Mouse (Mus musculus) brain, adult 2 months (tissue): ENCODE results near the gene Rhod.
A peak's percentile ranks its signal among the peaks of the same experiment; 100 is the strongest.

Experiments
- DNase-seq: peaks from one replicate; pipeline ENCODE4 v3.0.0; 2011; ENCODE audit warnings: low read depth, low spot score

The Rhod gene

GRCm38 (mm10) chr19:4450666-4451065 is 11.4 kb upstream of the Rhod start:
- DNase-seq: no peak

GRCm38 (mm10) chr19:4449230-4449629 is 10.0 kb upstream of the Rhod start:
- no peak for DNase-seq

GRCm38 (mm10) chr19:4447445-4447844 is 8.2 kb upstream of the Rhod start:
- no peak for DNase-seq

GRCm38 (mm10) chr19:4446661-4447420 is 7.6 kb upstream of the Rhod start:
- peak; percentile 50 for DNase-seq

- DNase-seq: peak; percentile 68
Measured at GRCm38 (mm10) chr19:4442408-4442807, 3.2 kb upstream of the Rhod start.

GRCm38 (mm10) chr19:4441621-4442161 is 2.5 kb upstream of the Rhod start:
- DNase-seq: no peak

GRCm38 (mm10) chr19:4441090-4441591 is 1.9 kb upstream of the Rhod start:
- peak; percentile 62 for DNase-seq

GRCm38 (mm10) chr19:4440222-4440621 is 990 bp upstream of the Rhod start:
- DNase-seq: no peak

GRCm38 (mm10) chr19:4438791-4439160 is 456 bp downstream of the Rhod start:
- DNase-seq: no peak

GRCm38 (mm10) chr19:4437886-4438285 is 1.3 kb downstream of the Rhod start:
- DNase-seq: no peak

- DNase-seq: no peak
Measured at GRCm38 (mm10) chr19:4436254-4436653, 3.0 kb downstream of the Rhod start.

- DNase-seq: no peak
Measured at GRCm38 (mm10) chr19:4434999-4435398, 4.2 kb downstream of the Rhod start.

GRCm38 (mm10) chr19:4433756-4434155 is 5.5 kb downstream of the Rhod start:
- no peak for DNase-seq

GRCm38 (mm10) chr19:4430091-4430620 is 9.1 kb downstream of the Rhod start:
- DNase-seq: no peak

GRCm38 (mm10) chr19:4425610-4426366 is 13.4 kb downstream of the Rhod start:
- DNase-seq: peak; percentile 41

- DNase-seq: no peak
Measured at GRCm38 (mm10) chr19:4423021-4423420, 16.2 kb downstream of the Rhod start.

- DNase-seq: no peak
Measured at GRCm38 (mm10) chr19:4422581-4422980, 16.7 kb downstream of the Rhod start.

- peak; percentile 75 for DNase-seq
Measured at GRCm38 (mm10) chr19:4420153-4420910, 18.9 kb downstream of the Rhod start.

- DNase-seq: no peak
Measured at GRCm38 (mm10) chr19:4419711-4420110, 19.5 kb downstream of the Rhod start.

GRCm38 (mm10) chr19:4417713-4418112 is 21.5 kb downstream of the Rhod start:
- DNase-seq: no peak

GRCm38 (mm10) chr19:4417183-4417582 is 22.0 kb downstream of the Rhod start:
- DNase-seq: peak; percentile 88

- DNase-seq: no peak
Measured at GRCm38 (mm10) chr19:4414631-4415030, 24.6 kb downstream of the Rhod start.
